Mouse (Mus musculus): ENCODE measurements around the gene Rnf126. TPM values are rescaled to one million over a fixed set of nuclear protein-coding genes. Genes with fewer than 3 reads are reported as not detected.
"Not testable (repeated sequence)": the region's sequence is repeated elsewhere in the genome, so short reads cannot be mapped to it uniquely, and the experiment has no call there.

Gene Rnf126
- polyA plus RNA-seq, 1 experiment from 2014 or later: 90.7 TPM

DNA sequence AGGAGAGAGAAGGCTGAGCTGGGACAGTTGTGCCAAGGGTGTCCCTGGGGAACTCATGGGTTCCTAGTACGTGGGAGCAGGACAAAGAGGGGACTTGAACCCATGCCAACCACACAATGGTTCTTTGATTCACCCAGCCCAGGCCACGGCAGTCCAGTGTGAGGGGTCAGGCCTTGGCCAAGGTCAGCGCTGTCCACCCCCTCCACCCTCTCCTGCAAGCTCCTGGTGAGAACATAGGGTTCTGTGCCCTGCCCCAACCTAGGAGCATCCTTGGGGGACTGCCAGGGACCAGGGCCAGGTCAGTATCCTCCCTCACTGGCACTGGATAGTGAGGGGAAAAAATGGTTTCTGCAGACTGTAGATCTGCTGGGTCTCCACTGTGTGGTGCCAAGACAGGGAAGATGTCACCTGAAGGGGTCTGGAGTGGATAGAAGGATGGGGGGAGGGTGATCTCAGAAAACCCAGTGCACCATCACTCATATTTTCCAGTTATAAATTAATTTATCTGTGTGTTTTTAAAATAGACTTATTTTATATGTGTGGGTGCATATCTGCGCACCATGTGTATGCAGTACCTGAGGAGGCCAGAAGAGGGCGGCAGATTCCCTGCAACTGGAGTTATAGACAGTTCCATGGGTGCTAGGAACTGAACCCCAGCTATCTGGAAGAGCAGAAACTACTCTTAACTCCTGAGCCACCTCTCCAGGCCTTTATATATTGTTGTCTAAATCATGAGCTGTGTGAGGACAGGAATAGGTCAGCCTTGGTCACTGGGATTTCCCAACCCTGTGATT lies 7.9 kb upstream of the Rnf126 start:
- Histone ChIP-seq H3K4me1 (replicated peaks) (peaks cover 23% of the 10 kb centered on the region), H3K27me3 (peaks cover 50% of the 10 kb centered on the region), H3K9ac (no peak overlapping the region), H3K4me3 (no peak overlapping the region), H3K36me3 (no peaks in the 10 kb centered on the region), H3K27ac (no peak overlapping the region), H3K4me2 (no peak overlapping the region), H3K9me3 (no peaks in the 10 kb centered on the region)
- no peak for ATAC-seq (ENCODE audit: low FRiP score)
- 56% methylated on average over 5 of the region's 5 CpGs for WGBS

DNA sequence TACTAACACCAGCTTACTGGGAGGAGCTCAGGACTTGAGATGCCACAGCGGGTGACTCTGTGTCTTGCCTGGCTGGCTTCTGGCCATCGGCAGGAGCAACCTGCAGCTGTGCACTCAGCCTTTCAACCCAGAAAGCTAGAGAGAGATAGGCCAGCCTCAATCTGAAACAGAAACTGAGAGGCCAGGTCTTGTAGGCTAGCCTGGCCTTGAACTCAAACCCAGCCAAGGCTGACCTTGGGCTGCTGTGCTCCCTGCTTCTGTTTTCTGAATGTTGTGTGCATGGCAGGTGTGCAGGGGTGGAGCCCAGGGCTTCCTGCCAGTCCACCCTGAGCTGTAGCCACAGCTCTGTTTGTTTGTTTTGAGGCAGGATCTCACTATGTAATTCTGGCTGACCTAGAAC lies 6.5 kb upstream of the Rnf126 start:
- H3K9ac ChIP-seq: no peak overlapping the region
- H3K4me1 ChIP-seq (replicated peaks): peaks cover 16% of the 10 kb centered on the region
- no peak overlapping the region for H3K27ac ChIP-seq
- H3K4me3 ChIP-seq: no peak overlapping the region
- ATAC-seq (ENCODE audit: low FRiP score): no peak
- WGBS: 93% methylated on average over 2 of the region's 2 CpGs
- H3K4me2 ChIP-seq: no peak overlapping the region
- no peaks in the 10 kb centered on the region for H3K36me3 ChIP-seq
- peaks cover 35% of the 10 kb centered on the region for H3K27me3 ChIP-seq
- H3K9me3 ChIP-seq: no peaks in the 10 kb centered on the region

DNA sequence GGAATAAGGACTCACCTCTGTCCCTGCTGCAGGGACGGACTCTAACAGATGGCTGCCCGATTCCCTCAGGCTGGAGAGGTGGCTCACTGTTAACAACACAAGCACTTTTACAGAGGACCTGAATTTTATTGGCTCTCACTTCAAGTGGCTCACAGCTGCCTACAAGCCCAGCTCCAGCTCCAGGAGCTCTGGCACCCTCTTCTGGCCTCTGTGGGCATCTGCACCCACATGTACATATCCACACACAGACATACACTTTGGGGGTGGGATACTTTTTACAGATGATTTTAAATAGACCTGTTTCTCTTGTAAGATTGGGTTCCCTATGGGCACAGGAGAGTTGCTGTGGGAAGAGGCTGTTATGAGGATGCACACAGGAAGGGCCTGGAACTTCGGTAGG lies 5.6 kb upstream of the Rnf126 start:
- peaks cover 26% of the 10 kb centered on the region for H3K27me3 ChIP-seq
- no peak overlapping the region for H3K4me2 ChIP-seq
- H3K4me1 ChIP-seq (replicated peaks): peaks cover 17% of the 10 kb centered on the region
- H3K4me3 ChIP-seq: no peak overlapping the region
- no peak for ATAC-seq (ENCODE audit: low FRiP score)
- WGBS: 98% methylated on average over 3 of the region's 3 CpGs
- no peaks in the 10 kb centered on the region for H3K36me3 ChIP-seq
- no peak overlapping the region for H3K9ac ChIP-seq
- H3K27ac ChIP-seq: no peak overlapping the region
- H3K9me3 ChIP-seq: no peaks in the 10 kb centered on the region

DNA sequence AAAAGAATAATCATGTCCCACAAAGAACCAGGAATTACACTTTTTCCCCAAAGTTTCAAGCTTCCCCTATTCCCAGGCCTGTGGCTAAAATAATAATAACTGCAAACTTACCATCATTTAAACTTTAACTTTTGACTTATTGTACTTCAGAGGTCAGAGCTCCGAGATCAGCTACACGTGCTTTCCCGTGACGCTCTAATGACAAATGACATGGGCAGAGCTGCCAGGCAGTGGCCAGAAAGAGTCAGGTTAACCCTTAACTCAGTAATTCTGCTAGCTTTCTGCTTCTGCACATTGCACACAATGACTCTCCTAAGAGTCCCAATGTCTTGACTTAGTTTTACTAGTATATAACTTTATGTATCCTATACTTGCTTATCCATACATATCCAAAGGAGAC lies 2.6 kb upstream of the Rnf126 start:
- Histone ChIP-seq H3K36me3 (no peaks in the 10 kb centered on the region), H3K9ac (no peak overlapping the region), H3K4me1 (replicated peaks) (peaks cover 30% of the 10 kb centered on the region), H3K27ac (no peak overlapping the region), H3K9me3 (no peaks in the 10 kb centered on the region), H3K27me3 (peaks cover 8% of the 10 kb centered on the region; the same call in 1 of the 2 replicates), H3K4me3 (no peak overlapping the region), H3K4me2 (no peak overlapping the region)
- 25% methylated on average over 4 of the region's 4 CpGs for WGBS
- no peak for ATAC-seq (ENCODE audit: low FRiP score)

DNA sequence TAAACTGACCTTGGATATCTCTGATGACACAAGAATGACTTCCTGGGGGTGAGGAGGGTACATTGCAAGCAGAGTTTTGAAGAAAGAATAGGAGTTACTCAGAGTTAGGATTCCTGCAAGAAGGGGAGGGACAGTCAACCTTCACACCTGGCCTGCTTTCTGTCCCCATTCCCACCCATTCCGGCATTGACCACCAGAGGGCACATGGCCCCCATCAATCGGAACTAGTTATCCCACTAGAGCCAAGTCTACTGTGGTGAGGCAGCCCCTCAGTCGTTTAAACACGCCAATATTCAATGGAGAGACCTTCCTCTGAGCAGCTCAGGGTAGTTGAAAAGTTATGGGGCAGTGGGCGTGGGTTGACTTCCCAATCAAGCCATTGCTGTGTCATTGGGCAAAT lies 1.6 kb upstream of the Rnf126 start:
- H3K9me3 ChIP-seq: no peaks in the 10 kb centered on the region
- peak overlapping the region; percentile 94; the same call in 1 of the 2 replicates for H3K27ac ChIP-seq
- WGBS: 2% methylated on average over 5 of the region's 5 CpGs
- H3K4me3 ChIP-seq: no peak overlapping the region
- H3K4me1 ChIP-seq (replicated peaks): peaks cover 40% of the 10 kb centered on the region
- H3K4me2 ChIP-seq: peak overlapping the region; percentile 97; the same call in 1 of the 2 replicates
- H3K36me3 ChIP-seq: no peaks in the 10 kb centered on the region
- H3K27me3 ChIP-seq: peaks cover 8% of the 10 kb centered on the region; the same call in 1 of the 2 replicates
- H3K9ac ChIP-seq: no peak overlapping the region
- no peak for ATAC-seq (ENCODE audit: low FRiP score)

DNA sequence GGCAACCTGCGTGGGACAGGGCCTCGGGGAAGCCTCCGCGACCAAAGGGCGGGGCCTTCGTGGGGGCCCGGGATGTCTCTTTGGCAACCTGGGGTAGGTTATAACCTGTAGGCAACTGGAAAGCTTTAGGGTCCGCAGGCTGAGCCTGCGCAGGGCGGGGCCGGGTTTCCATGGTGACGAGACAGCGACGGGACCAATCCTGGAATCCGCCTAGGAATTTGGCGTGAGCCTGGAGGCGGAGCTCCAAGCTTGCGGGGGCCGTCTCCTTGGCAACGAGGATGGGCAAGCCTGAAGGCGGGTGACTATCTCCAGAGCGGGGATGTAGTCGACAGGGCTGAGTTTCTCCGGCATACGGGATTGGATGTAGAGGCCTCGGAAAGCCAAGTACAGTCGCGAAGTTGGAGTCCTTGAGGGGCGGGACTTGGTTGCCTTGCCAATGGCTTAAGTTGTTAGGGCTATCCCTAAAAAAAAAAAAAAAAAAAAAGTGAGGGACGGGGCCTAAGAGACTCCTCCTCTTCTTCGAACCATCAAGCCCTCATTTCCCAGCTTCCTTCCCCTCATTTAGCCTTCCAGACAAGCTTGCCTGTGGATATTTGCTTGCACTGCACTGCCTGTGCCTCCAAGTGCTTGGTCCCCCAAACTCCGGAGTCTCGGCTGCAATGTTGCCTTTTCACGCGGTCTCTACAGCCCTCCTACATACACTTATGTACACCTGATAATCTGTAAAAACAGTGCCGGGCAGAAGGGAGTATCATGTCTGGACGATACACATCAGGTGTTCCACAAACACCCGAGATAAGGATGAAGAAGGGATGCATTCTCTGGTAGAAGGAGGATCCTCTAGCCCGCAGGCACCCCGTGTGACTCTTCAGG lies 856 bp upstream of the Rnf126 start:
- WGBS: 11% methylated on average over 40 of the region's 40 CpGs
- peak overlapping the region; percentile 95 for H3K9ac ChIP-seq
- H3K36me3 ChIP-seq: peaks cover 8% of the 10 kb centered on the region
- peak overlapping the region; percentile 97 for H3K4me2 ChIP-seq
- peaks cover 46% of the 10 kb centered on the region for H3K4me1 ChIP-seq (replicated peaks)
- ATAC-seq (ENCODE audit: low FRiP score): peak; percentile 88
- H3K9me3 ChIP-seq: no peaks in the 10 kb centered on the region
- H3K27ac ChIP-seq: peak overlapping the region; percentile 94
- peaks cover 8% of the 10 kb centered on the region; the same call in 1 of the 2 replicates for H3K27me3 ChIP-seq
- H3K4me3 ChIP-seq: peak overlapping the region; percentile 91

DNA sequence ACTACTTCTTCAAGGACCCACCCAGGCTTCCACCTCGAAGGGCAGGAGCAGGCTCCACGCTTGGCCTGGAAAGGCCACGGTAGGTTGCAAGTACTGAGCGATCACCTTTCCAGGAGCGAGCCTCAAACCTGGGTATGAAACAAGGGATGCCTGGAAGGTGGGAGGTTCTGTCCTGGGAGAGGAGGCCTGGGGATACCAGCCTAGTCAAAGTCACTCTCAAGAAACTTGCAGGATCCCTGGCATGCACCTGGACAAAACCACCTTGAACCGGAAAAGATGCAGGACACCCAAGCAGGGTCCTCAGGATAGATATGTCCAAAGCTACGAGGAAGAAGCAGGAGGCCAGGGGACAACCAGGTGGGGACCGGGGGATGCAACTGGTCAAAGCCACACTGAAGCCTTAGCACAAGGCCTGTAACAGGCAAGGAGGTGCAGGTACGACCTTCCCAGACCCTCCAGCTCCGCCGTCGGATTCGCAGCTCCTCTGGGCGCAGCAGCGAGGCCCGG lies 698 bp downstream of the Rnf126 start:
- Histone ChIP-seq H3K4me3 (peak overlapping the region; percentile 91), H3K4me1 (replicated peaks) (peaks cover 46% of the 10 kb centered on the region), H3K27ac (peak overlapping the region; percentile 94), H3K4me2 (peak overlapping the region; percentile 97), H3K9ac (peak overlapping the region; percentile 95), H3K9me3 (no peaks in the 10 kb centered on the region), H3K36me3 (peaks cover 23% of the 10 kb centered on the region), H3K27me3 (peaks cover 7% of the 10 kb centered on the region; the same call in 1 of the 2 replicates)
- WGBS: 9% methylated on average over 16 of the region's 16 CpGs
- peak; percentile 9 for ATAC-seq (ENCODE audit: low FRiP score)

DNA sequence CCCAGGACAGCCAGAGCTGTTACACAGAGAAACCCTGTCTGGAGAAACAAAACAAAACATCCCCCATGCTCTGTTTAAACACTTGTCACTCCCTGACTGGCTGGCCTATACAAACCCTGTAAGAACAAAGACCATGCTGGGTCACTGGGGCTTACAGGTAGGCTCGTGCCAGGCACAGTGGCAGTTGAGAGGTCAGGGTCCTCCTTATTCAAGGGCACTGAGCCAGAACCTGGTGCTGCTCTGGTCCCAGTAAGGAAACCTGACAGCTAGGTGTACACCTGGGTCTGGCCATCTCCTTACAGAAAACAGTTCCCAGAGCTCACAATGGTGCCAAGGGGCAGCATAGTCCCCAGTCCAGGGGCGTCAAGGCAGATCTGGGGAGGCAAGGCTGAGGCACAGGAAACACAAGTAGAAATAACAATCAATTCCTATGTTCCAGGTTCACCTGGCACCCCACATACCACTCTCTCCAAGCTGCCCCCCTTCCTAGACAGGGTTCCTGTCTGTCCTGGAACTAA lies 1.5 kb downstream of the Rnf126 start:
- H3K4me2 ChIP-seq: peak overlapping the region; percentile 97
- peak overlapping the region; percentile 91 for H3K4me3 ChIP-seq
- H3K9ac ChIP-seq: peak overlapping the region; percentile 95
- no peaks in the 10 kb centered on the region for H3K9me3 ChIP-seq
- H3K4me1 ChIP-seq (replicated peaks): peaks cover 46% of the 10 kb centered on the region
- no peak overlapping the region for H3K27ac ChIP-seq
- ATAC-seq (ENCODE audit: low FRiP score): no peak
- no peaks in the 10 kb centered on the region for H3K27me3 ChIP-seq
- peaks cover 31% of the 10 kb centered on the region for H3K36me3 ChIP-seq
- 62% methylated on average over 2 of the region's 2 CpGs for WGBS

DNA sequence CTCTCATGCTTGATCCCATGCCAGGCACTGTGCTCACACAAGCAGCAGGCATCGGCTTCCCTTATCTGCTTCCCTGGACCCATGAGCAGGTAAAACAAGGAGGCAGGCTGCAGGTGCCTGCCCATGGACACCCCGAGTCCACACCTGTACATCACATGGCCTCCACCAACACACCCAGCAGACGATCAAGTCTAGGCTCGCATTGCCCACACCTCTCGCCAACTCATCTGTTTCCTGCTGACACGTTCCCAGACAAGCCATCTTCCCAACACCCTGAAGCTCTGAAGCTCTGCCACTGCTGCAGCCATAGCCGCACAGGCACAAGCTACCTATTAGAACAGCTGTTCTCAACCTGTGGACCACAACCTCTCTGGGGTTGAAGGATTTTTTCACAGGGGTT lies 2.5 kb downstream of the Rnf126 start:
- H3K9ac ChIP-seq: peak overlapping the region; percentile 95; the same call in 1 of the 2 replicates
- 92% methylated on average over 7 of the region's 7 CpGs for WGBS
- peaks cover 46% of the 10 kb centered on the region for H3K4me1 ChIP-seq (replicated peaks)
- no peaks in the 10 kb centered on the region for H3K27me3 ChIP-seq
- H3K9me3 ChIP-seq: no peaks in the 10 kb centered on the region
- H3K27ac ChIP-seq: no peak overlapping the region
- peaks cover 39% of the 10 kb centered on the region for H3K36me3 ChIP-seq
- no peak overlapping the region for H3K4me3 ChIP-seq
- no peak for ATAC-seq (ENCODE audit: low FRiP score)
- no peak overlapping the region for H3K4me2 ChIP-seq

DNA sequence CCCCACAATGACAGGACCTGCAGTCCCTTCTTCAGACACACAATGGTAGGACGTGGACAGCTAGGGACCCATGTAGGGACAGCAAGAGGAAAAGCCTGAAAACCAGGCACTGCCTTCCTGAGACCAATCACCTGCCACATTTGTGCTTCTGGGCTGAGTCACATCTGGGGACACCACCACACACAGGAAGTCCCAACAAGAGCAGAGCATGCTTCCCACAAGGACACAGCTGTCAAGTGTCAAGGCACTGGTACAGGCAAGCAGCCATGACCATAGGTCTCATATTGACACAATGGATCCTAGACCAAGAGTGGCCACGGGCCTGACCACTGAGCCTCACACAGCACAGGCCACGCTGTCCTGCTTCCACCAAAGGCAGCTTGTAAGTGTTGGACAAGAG lies 3.9 kb downstream of the Rnf126 start:
- no peak overlapping the region for H3K27ac ChIP-seq
- H3K27me3 ChIP-seq: no peaks in the 10 kb centered on the region
- peaks cover 37% of the 10 kb centered on the region for H3K4me1 ChIP-seq (replicated peaks)
- no peak for ATAC-seq (ENCODE audit: low FRiP score)
- peaks cover 53% of the 10 kb centered on the region for H3K36me3 ChIP-seq
- 85% methylated on average over 3 of the region's 3 CpGs for WGBS
- H3K9me3 ChIP-seq: no peaks in the 10 kb centered on the region
- H3K9ac ChIP-seq: peak overlapping the region; percentile 49; the same call in 1 of the 2 replicates
- no peak overlapping the region for H3K4me2 ChIP-seq
- H3K4me3 ChIP-seq: no peak overlapping the region

DNA sequence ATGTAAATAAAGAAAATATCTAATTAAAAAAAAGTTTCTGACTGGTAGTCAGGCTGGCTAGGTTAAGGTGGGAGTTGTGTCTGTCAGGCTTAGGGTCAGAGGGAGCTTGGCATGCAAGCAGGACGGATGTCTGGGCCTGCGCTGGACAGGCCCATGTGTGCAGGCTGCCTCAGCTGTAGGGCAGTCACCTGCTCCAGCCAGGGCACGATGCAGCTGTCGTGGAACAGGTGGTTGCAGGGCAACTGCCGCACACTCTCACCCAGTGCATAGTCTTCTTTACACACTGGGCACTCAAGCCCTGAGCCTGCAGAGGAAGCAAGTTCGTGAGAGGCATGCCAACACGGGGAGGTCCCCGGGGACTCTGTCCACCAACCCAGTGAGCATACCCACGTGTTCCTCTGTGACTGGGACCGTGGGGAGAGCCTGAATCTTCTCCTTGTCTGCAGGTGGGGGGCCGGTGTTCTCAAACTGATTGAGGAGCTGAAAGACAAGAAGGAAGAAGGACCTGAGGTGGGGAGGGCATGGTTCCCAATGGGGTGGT lies 6.1 kb downstream of the Rnf126 start:
- peaks cover 75% of the 10 kb centered on the region for H3K36me3 ChIP-seq
- no peak overlapping the region for H3K4me2 ChIP-seq
- no peak overlapping the region for H3K4me3 ChIP-seq
- peaks cover 30% of the 10 kb centered on the region for H3K4me1 ChIP-seq (replicated peaks)
- WGBS: 91% methylated on average over 11 of the region's 11 CpGs
- no peak for ATAC-seq (ENCODE audit: low FRiP score)
- H3K9ac ChIP-seq: no peak overlapping the region
- no peak overlapping the region for H3K27ac ChIP-seq
- H3K27me3 ChIP-seq: 0 out of 2 replicates have a peak, but pooled peaks cover under 1% of the 10 kb centered on the region
- H3K9me3 ChIP-seq: no peaks in the 10 kb centered on the region

DNA sequence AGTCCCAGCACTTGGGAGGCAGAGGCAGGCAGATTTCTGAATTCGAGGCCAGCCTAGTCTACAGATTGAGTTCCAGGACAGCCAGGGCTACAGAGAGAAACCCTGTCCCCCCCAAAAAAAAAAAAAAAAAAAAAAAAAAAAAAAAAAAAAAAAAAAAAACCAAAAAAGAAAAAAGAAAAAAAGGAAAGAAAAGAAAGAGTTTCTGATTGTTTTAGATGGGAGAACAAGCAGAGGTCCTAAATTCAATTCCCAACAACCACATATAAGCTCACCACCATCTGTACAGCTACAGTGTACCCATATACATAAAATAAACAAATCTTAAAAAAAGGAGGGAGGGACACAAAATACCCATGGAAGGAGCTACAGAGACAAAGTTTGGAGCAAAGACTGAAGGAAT lies 7.1 kb downstream of the Rnf126 start:
- not testable (repeated sequence) for H3K27me3 ChIP-seq; ATAC-seq (ENCODE audit: low FRiP score); H3K4me2 ChIP-seq; H3K9me3 ChIP-seq; H3K4me3 ChIP-seq; H3K9ac ChIP-seq; H3K27ac ChIP-seq
- Histone ChIP-seq H3K36me3 (peaks cover 77% of the 10 kb centered on the region), H3K4me1 (replicated peaks) (peaks cover 30% of the 10 kb centered on the region)
- 93% methylated on average over 1 of the region's 1 CpGs for WGBS

All from hindbrain, embryonic 13.5 days (tissue).